Mouse (Mus musculus) olfactory bulb, adult 2 months (tissue): ENCODE measurements around the gene Purb. TPM values are rescaled to one million over a fixed set of nuclear protein-coding genes. Genes with fewer than 3 reads are reported as not detected.
A peak's percentile ranks its signal among the peaks of the same experiment; 100 is the strongest.

Source experiments
- H3K27ac ChIP-seq: fragments of 200-500 bp; 2 replicates; pipeline ENCODE4 v1.5.1; 2012; ENCODE audit warnings: low read depth, low read length; ENCODE audit not compliant: insufficient read depth
- H3K4me1 ChIP-seq: fragments of 200-500 bp; 2 replicates; pipeline ENCODE4 v1.6.1; 2012; ENCODE audit warnings: low read length; ENCODE audit not compliant: control insufficient read depth, insufficient read depth
- H3K4me3 ChIP-seq: fragments of 200-500 bp; 2 replicates; pipeline ENCODE4 v1.5.1; 2012; ENCODE audit warnings: mild to moderate bottlenecking, low read depth, low read length, moderate library complexity; ENCODE audit not compliant: insufficient read depth
- CTCF ChIP-seq: fragments of 200-500 bp; IDR thresholded peaks from 2 replicates; pipeline ENCODE4 v1.5.1; 2012; ENCODE audit warnings: low read depth, mild to moderate bottlenecking, low read length, moderate library complexity; ENCODE audit not compliant: insufficient read depth
- POLR2A ChIP-seq: fragments of 200-500 bp; IDR thresholded peaks from 2 replicates; pipeline ENCODE4 v1.6.1; 2012; ENCODE audit warnings: mild to moderate bottlenecking, low read depth, low read length, moderate library complexity; ENCODE audit not compliant: insufficient read depth
- WGBS: fragments of 180-500 bp; shearing (Covaris S2); methylation state at CpG from one replicate; pipeline ENCODE4 v1.1.7; 2018; 5-methylcytosine and 5-hydroxymethylcytosine counted together
- polyA plus RNA-seq: library from polyadenylated mRNA; stranded (reverse); fragments of >200 nt; gene quantifications from 2 replicates; pipeline ENCODE4 v1.2.4, GENCODE M21; 2012; ENCODE audit warnings: low replicate concordance; ENCODE audit not compliant: missing spikeins, insufficient read depth, insufficient read length

Gene Purb
- 146 and 170 TPM in 2 replicates for polyA plus RNA-seq

GRCm38 (mm10) chr11:6475867-6476484 lies at the start of gene Purb:
Gene Purb (minus strand): TSS chr11:6475917.
- no peak for TF ChIP-seq CTCF
- peak; percentile 98 for TF ChIP-seq POLR2A
- Histone ChIP-seq H3K27ac (peak within 1 kb of the TSS; percentile 93), H3K4me1 (no peaks in the 10 kb centered on the region), H3K4me3 (peak within 1 kb of the TSS; percentile 87)
- WGBS, result 24% methylated on average over 76 of the region's 76 CpGs

GRCm38 (mm10) chr11:6525241-6525640 lies 49.5 kb upstream of the Purb start:
- no peak overlapping the region for H3K27ac ChIP-seq
- TF ChIP-seq CTCF, result no peak
- no peak for TF ChIP-seq POLR2A
- H3K4me1 ChIP-seq, result 0 out of 2 replicates have a peak, but pooled peaks cover 2% of the 10 kb centered on the region
- H3K4me3 ChIP-seq, result no peak overlapping the region
- 24% methylated on average over 1 of the region's 1 CpGs for whole genome bisulfite sequencing

- WGBS, result 74% methylated on average over 4 of the region's 4 CpGs
- no peak overlapping the region for H3K4me3 ChIP-seq
- H3K27ac ChIP-seq, result no peak overlapping the region
- 0 out of 2 replicates have a peak, but pooled peaks cover 2% of the 10 kb centered on the region for H3K4me1 ChIP-seq
- no peak for TF ChIP-seq POLR2A
- no peak for TF ChIP-seq CTCF
Measured at GRCm38 (mm10) chr11:6524880-6525238, 49.1 kb upstream of the Purb start.

GRCm38 (mm10) chr11:6524165-6524879 lies 48.6 kb upstream of the Purb start:
- 93% methylated on average over 8 of the region's 8 CpGs for WGBS
- no peak overlapping the region for H3K27ac ChIP-seq
- no peak for TF ChIP-seq CTCF
- TF ChIP-seq POLR2A, result no peak
- H3K4me3 ChIP-seq, result no peak overlapping the region
- H3K4me1 ChIP-seq, result 0 out of 2 replicates have a peak, but pooled peaks cover 2% of the 10 kb centered on the region

GRCm38 (mm10) chr11:6523662-6524088 lies 48.0 kb upstream of the Purb start:
- WGBS, result 77% methylated on average over 1 of the region's 1 CpGs

GRCm38 (mm10) chr11:6522782-6523525 lies 47.2 kb upstream of the Purb start:
- 81% methylated on average over 9 of the region's 9 CpGs for WGBS
- H3K4me1 ChIP-seq, result no peaks in the 10 kb centered on the region
- TF ChIP-seq POLR2A (no peak), CTCF (no peak)
- no peak overlapping the region for H3K27ac ChIP-seq
- no peak overlapping the region for H3K4me3 ChIP-seq

More at GRCm38 (mm10) chr11:6523662-6524088, 48.0 kb upstream of the Purb start:
- Histone ChIP-seq H3K4me1 (no peaks in the 10 kb centered on the region), H3K27ac (no peak overlapping the region), H3K4me3 (no peak overlapping the region)
- TF ChIP-seq CTCF, result no peak
- no peak for TF ChIP-seq POLR2A

- 83% methylated on average over 7 of the region's 7 CpGs for WGBS
- TF ChIP-seq CTCF (no peak), POLR2A (no peak)
- Histone ChIP-seq H3K27ac (no peak within 1 kb of the TSS), H3K4me3 (no peak within 1 kb of the TSS), H3K4me1 (no peaks in the 10 kb centered on the region)
Measured at GRCm38 (mm10) chr11:6520507-6521173, 44.9 kb upstream of the Purb start, which contains the start of gene Myo1g. Gene Myo1g (minus strand): TSS chr11:6520965.

- 0 out of 2 replicates have a peak, but pooled peaks cover 5% of the 10 kb centered on the region for H3K4me1 ChIP-seq
- H3K4me3 ChIP-seq, result no peak overlapping the region
- TF ChIP-seq POLR2A (no peak), CTCF (no peak)
- 82% methylated on average over 11 of the region's 11 CpGs for WGBS
- no peak overlapping the region for H3K27ac ChIP-seq
Measured at GRCm38 (mm10) chr11:6519491-6520033, 43.8 kb upstream of the Purb start.
